Mouse (Mus musculus) limb, embryonic 12.5 days (tissue): Measurements from ENCODE around the gene Tspan15. TPM values are rescaled to one million over a fixed set of nuclear protein-coding genes. Genes with fewer than 3 reads are reported as not detected.
A peak's percentile ranks its signal among the peaks of the same experiment; 100 is the strongest.

Experiments used
- ATAC-seq: fragments of 200-750 bp; cut with Nextera tagmentation; 2 replicates; pipeline ENCODE4 v1.8.0; 2017; ENCODE audit warnings: low read depth, moderate TSS enrichment; ENCODE audit not compliant: insufficient number of reproducible peaks, insufficient read depth, low FRiP score, low TSS enrichment
- H3K27ac ChIP-seq: fragments of 300-500 bp; sonication (generic); 2 replicates; pipeline ENCODE4 v1.5.1; 2016; ENCODE audit warnings: mild to moderate bottlenecking, moderate library complexity
- H3K27me3 ChIP-seq: fragments of 300-500 bp; sonication (generic); 2 replicates; pipeline ENCODE4 v1.6.1; 2016; ENCODE audit warnings: mild to moderate bottlenecking, moderate library complexity
- H3K36me3 ChIP-seq: fragments of 300-500 bp; sonication (generic); 2 replicates; pipeline ENCODE4 v1.6.1; 2016; ENCODE audit warnings: mild to moderate bottlenecking, moderate library complexity
- H3K4me1 ChIP-seq: fragments of 300-500 bp; sonication (generic); replicated peaks from 2 replicates; pipeline ENCODE4 v1.6.1; 2016
- H3K4me2 ChIP-seq: fragments of 300-500 bp; sonication (generic); 2 replicates; pipeline ENCODE4 v1.6.1; 2016; ENCODE audit warnings: mild to moderate bottlenecking, moderate library complexity
- H3K4me3 ChIP-seq: fragments of 300-500 bp; sonication (generic); replicated peaks from 2 replicates; pipeline ENCODE4 v1.5.1; 2016; ENCODE audit warnings: mild to moderate bottlenecking
- H3K9ac ChIP-seq: fragments of 300-500 bp; sonication (generic); replicated peaks from 2 replicates; pipeline ENCODE4 v1.6.1; 2016; ENCODE audit warnings: mild to moderate bottlenecking, moderate library complexity
- H3K9me3 ChIP-seq: fragments of 300-500 bp; sonication (generic); 2 replicates; pipeline ENCODE4 v1.6.1; 2016; ENCODE audit warnings: mild to moderate bottlenecking, moderate library complexity
- WGBS: fragments of 180-500 bp; shearing (Covaris S2); methylation state at CpG from one replicate; pipeline ENCODE4 v1.1.7; 2016; 5-methylcytosine and 5-hydroxymethylcytosine counted together
- polyA plus RNA-seq: library from polyadenylated mRNA; unstranded; fragments of >200 nt; fragmentation: Nextera tagmentation; extraction: Ambion mirVana; gene quantifications from 2 replicates; pipeline ENCODE4 v1.2.1, GENCODE M21; 2016

Tspan15 gene
- polyA plus RNA-seq, 1 experiment from 2014 or later = 19.3 TPM

GRCm38 (mm10) chr10:62252000-62252488 lies 21.0 kb upstream of the Tspan15 start, which contains the start of gene Tacr2:
TSS of gene Tacr2 (plus strand) at chr10:62252438.
- no peak within 1 kb of the TSS for H3K4me2 ChIP-seq
- H3K4me1 ChIP-seq = no peaks in the 10 kb centered on the region
- H3K9me3 ChIP-seq = no peaks in the 10 kb centered on the region
- 0 out of 2 replicates have a peak, but pooled peaks cover 5% of the 10 kb centered on the region for H3K27me3 ChIP-seq
- H3K27ac ChIP-seq = no peak within 1 kb of the TSS
- H3K9ac ChIP-seq = no peak within 1 kb of the TSS
- no peak for ATAC-seq
- H3K4me3 ChIP-seq = no peak within 1 kb of the TSS
- H3K36me3 ChIP-seq = no peaks in the 10 kb centered on the region
- WGBS = 54% methylated on average over 12 of the region's 12 CpGs

DNA sequence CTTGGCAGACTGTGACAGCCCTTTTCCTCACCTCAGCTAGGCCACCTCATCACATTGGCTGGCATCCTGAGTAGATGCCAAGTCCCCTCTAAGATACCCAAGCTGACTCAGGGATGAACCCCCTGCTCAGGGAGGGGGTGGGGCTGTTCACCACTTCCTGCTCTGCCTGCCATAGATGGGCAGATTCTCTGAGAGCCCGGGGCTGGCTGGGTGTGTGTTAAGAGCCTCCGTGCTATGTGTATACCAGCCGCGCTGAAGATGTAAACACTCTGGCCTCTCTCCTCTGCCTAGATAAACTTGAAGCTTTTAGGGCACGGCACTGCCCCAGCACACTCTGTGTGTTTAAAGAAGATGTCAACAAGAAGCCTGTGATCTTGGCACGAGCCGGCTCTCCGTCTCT lies 16.8 kb upstream of the Tspan15 start:
- WGBS = 32% methylated on average over 8 of the region's 8 CpGs
- Histone ChIP-seq H3K36me3 (no peaks in the 10 kb centered on the region), H3K27ac (no peak overlapping the region), H3K4me3 (no peak overlapping the region), H3K4me1 (no peaks in the 10 kb centered on the region), H3K4me2 (no peak overlapping the region), H3K27me3 (0 out of 2 replicates have a peak, but pooled peaks cover 5% of the 10 kb centered on the region), H3K9ac (no peak overlapping the region), H3K9me3 (no peaks in the 10 kb centered on the region)
- ATAC-seq = no peak

- 73% methylated on average over 3 of the region's 3 CpGs for WGBS
- Histone ChIP-seq H3K9ac (no peak overlapping the region), H3K4me1 (no peaks in the 10 kb centered on the region), H3K4me2 (no peak overlapping the region), H3K36me3 (no peaks in the 10 kb centered on the region), H3K4me3 (no peak overlapping the region), H3K9me3 (no peaks in the 10 kb centered on the region), H3K27ac (no peak overlapping the region), H3K27me3 (0 out of 2 replicates have a peak, but pooled peaks cover 5% of the 10 kb centered on the region)
- ATAC-seq = no peak
Observed at GRCm38 (mm10) chr10:62247156-62247555, 16.1 kb upstream of the Tspan15 start.

- Histone ChIP-seq H3K4me1 (no peaks in the 10 kb centered on the region), H3K27ac (no peak overlapping the region), H3K9me3 (no peaks in the 10 kb centered on the region), H3K9ac (no peak overlapping the region), H3K4me2 (no peak overlapping the region), H3K36me3 (no peaks in the 10 kb centered on the region), H3K27me3 (peaks cover 5% of the 10 kb centered on the region; the same call in 1 of the 2 replicates), H3K4me3 (no peak overlapping the region)
- WGBS = 89% methylated on average over 9 of the region's 9 CpGs
- ATAC-seq = no peak
Observed at GRCm38 (mm10) chr10:62244067-62244466, 13.0 kb upstream of the Tspan15 start.

GRCm38 (mm10) chr10:62242896-62243295 lies 11.8 kb upstream of the Tspan15 start:
- Histone ChIP-seq H3K27ac (no peak overlapping the region), H3K27me3 (peaks cover 5% of the 10 kb centered on the region; the same call in 1 of the 2 replicates), H3K4me3 (no peak overlapping the region), H3K36me3 (no peaks in the 10 kb centered on the region), H3K9me3 (no peaks in the 10 kb centered on the region), H3K4me2 (no peak overlapping the region), H3K4me1 (no peaks in the 10 kb centered on the region), H3K9ac (no peak overlapping the region)
- WGBS = 62% methylated on average over 11 of the region's 13 CpGs
- ATAC-seq = no peak

DNA sequence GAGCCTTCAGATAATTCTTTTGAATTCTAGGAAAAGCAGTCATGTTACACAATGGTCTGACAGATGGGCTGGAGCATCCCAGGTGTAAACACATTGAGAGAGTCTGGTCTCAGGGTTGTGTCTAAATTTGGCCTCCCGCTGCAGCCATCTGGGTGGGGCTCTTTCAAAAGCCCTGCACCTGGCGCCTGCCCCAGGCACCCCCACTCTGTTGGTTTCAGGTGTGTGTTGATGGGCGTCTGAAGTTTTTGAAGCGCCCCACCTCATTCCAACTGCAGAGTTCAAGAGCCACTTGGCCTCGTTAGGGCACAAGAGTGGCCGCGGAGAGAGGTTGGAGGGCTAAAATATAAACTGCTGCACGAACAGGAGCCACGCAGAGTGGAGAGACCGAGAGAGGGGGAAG lies 11.3 kb upstream of the Tspan15 start:
- no peak overlapping the region for H3K27ac ChIP-seq
- H3K9ac ChIP-seq = no peak overlapping the region
- no peaks in the 10 kb centered on the region for H3K4me1 ChIP-seq
- H3K27me3 ChIP-seq = peaks cover under 1% of the 10 kb centered on the region; the same call in 1 of the 2 replicates
- WGBS = 74% methylated on average over 10 of the region's 10 CpGs
- H3K4me3 ChIP-seq = no peak overlapping the region
- no peaks in the 10 kb centered on the region for H3K9me3 ChIP-seq
- no peak for ATAC-seq
- H3K36me3 ChIP-seq = no peaks in the 10 kb centered on the region
- no peak overlapping the region for H3K4me2 ChIP-seq

DNA sequence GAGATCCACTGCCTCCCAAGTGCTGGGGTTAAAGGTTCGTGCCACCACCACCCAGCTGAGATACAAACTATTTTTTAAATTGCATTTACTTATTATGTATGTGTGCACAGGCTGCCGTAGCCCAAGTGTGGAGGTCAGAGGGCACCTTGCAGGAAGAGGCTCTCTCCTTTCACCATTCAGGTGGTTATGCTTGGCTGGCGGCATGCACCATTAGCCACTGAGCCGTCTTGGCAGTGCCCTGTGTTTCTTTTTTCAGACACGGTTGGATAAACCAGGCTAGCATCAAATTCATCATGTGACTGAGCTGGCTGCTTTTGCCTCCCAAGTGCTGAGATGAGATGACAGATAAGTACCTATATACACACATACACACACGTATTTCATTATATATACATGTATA lies 8.2 kb upstream of the Tspan15 start:
- Histone ChIP-seq H3K27ac (no peak overlapping the region), H3K9ac (no peak overlapping the region), H3K4me3 (no peak overlapping the region), H3K9me3 (no peaks in the 10 kb centered on the region), H3K4me1 (no peaks in the 10 kb centered on the region), H3K36me3 (no peaks in the 10 kb centered on the region), H3K4me2 (no peak overlapping the region), H3K27me3 (no peaks in the 10 kb centered on the region; the same call in 1 of the 2 replicates)
- ATAC-seq = no peak
- WGBS = 69% methylated on average over 6 of the region's 6 CpGs

GRCm38 (mm10) chr10:62238688-62239087 lies 7.6 kb upstream of the Tspan15 start:
- no peak for ATAC-seq
- H3K36me3 ChIP-seq = no peaks in the 10 kb centered on the region
- H3K4me3 ChIP-seq = no peak overlapping the region
- WGBS = 95% methylated on average over 3 of the region's 3 CpGs
- H3K4me1 ChIP-seq = no peaks in the 10 kb centered on the region
- H3K9ac ChIP-seq = no peak overlapping the region
- H3K27ac ChIP-seq = no peak overlapping the region
- no peaks in the 10 kb centered on the region for H3K9me3 ChIP-seq
- H3K4me2 ChIP-seq = no peak overlapping the region
- H3K27me3 ChIP-seq = no peaks in the 10 kb centered on the region; the same call in 1 of the 2 replicates

DNA sequence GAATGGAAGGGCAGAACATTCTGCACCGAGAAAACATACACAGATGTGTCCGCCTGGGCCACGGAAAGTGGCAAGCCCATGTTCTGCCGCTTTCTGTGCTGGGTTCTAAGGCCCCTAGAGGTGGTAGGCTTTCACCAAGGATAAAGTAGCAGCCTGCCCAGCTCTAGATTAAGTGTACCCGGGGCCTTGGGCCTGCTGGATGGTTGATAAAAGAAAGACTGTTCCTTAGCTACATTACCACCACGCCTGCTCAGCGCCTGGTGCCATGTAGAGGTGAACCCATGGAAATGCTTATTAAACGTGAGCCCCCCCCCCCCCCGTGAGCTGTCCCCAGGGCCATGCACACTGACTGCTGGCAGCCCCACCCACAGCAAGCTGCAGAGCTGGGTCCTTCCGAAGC lies 6.2 kb upstream of the Tspan15 start:
- H3K36me3 ChIP-seq = no peaks in the 10 kb centered on the region
- no peak overlapping the region for H3K4me2 ChIP-seq
- 81% methylated on average over 10 of the region's 10 CpGs for WGBS
- H3K4me1 ChIP-seq = no peaks in the 10 kb centered on the region
- no peaks in the 10 kb centered on the region for H3K9me3 ChIP-seq
- no peak overlapping the region for H3K9ac ChIP-seq
- H3K27ac ChIP-seq = no peak overlapping the region
- H3K27me3 ChIP-seq = no peaks in the 10 kb centered on the region; the same call in 1 of the 2 replicates
- H3K4me3 ChIP-seq = no peak overlapping the region
- ATAC-seq = no peak

- 89% methylated on average over 6 of the region's 6 CpGs for WGBS
- H3K27ac ChIP-seq = no peak overlapping the region
- no peaks in the 10 kb centered on the region for H3K27me3 ChIP-seq
- no peak overlapping the region for H3K4me3 ChIP-seq
- H3K36me3 ChIP-seq = no peaks in the 10 kb centered on the region
- no peak overlapping the region for H3K9ac ChIP-seq
- no peak overlapping the region for H3K4me2 ChIP-seq
- H3K4me1 ChIP-seq = peaks cover 3% of the 10 kb centered on the region; the same call in 1 of the 2 replicates
- H3K9me3 ChIP-seq = no peaks in the 10 kb centered on the region
- no peak for ATAC-seq
Observed at GRCm38 (mm10) chr10:62236165-62236564, 5.1 kb upstream of the Tspan15 start.

GRCm38 (mm10) chr10:62231811-62232210 lies 760 bp upstream of the Tspan15 start:
- H3K4me3 ChIP-seq = no peak overlapping the region

DNA sequence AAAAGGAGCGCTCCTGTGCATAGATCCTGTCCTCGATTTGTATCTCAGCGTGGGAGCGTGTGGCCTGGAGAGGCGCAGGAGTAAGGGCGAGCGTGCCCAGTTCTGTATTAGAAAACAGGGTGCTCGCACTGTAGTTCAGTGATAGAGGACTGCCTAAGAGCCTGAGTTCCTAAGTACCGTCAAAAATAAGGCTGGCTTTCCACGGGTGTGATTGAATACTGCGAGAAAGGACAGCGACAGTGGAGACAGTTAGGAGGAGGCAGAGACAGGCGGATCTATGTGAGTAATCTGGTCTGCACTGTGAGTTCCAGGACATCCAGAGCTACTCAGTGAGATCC lies 313 bp upstream of the Tspan15 start:
- H3K4me3 ChIP-seq = peak overlapping the region; percentile 66
- H3K9me3 ChIP-seq = no peaks in the 10 kb centered on the region
- H3K36me3 ChIP-seq = no peaks in the 10 kb centered on the region
- peak overlapping the region; percentile 93 for H3K4me2 ChIP-seq
- no peak overlapping the region for H3K27ac ChIP-seq
- no peak; the same call in 1 of the 2 replicates for ATAC-seq
- 0 out of 2 replicates have a peak, but pooled peaks cover 2% of the 10 kb centered on the region for H3K27me3 ChIP-seq
- peak overlapping the region; percentile 8; the same call in 1 of the 2 replicates for H3K9ac ChIP-seq
- WGBS = 4% methylated on average over 13 of the region's 13 CpGs
- peaks cover 3% of the 10 kb centered on the region; the same call in 1 of the 2 replicates for H3K4me1 ChIP-seq

More at GRCm38 (mm10) chr10:62231811-62232210, 760 bp upstream of the Tspan15 start:
- Histone ChIP-seq H3K9ac (no peak overlapping the region), H3K9me3 (no peaks in the 10 kb centered on the region), H3K36me3 (no peaks in the 10 kb centered on the region), H3K27ac (no peak overlapping the region), H3K4me2 (peak overlapping the region; percentile 93), H3K4me1 (peaks cover 3% of the 10 kb centered on the region; the same call in 1 of the 2 replicates), H3K27me3 (0 out of 2 replicates have a peak, but pooled peaks cover 2% of the 10 kb centered on the region)
- WGBS = 70% methylated on average over 3 of the region's 3 CpGs
- ATAC-seq = no peak
